Mouse (Mus musculus): ENCODE measurements around the gene Slc35d2.

Gene Slc35d2

GRCm38 (mm10) chr13:64048467-64048866, 80.7 kb downstream of the Slc35d2 start:
- no peak for DNase-seq
